Mouse (Mus musculus): Measurements from ENCODE around the gene Nop14. TPM values are rescaled to one million over a fixed set of nuclear protein-coding genes. Genes with fewer than 3 reads are reported as not detected.

The Nop14 gene
- 10 to 100 TPM; 27.5 to 39.1 TPM for polyA plus RNA-seq (2017; shearing (Covaris generic))

GRCm38 (mm10) chr5:34659686-34660590, at the start of gene Nop14, which contains the start of gene Grk4:
Nop14 (minus strand) TSS chr5:34660148.
Grk4 (plus strand) TSS chr5:34660379.

GRCm38 (mm10) chr5:34636481-34637287, 23.3 kb downstream of the Nop14 start, which contains the start of gene Mfsd10:
Mfsd10 (minus strand) TSS chr5:34637212.

Other genes with a start within 250 kb of the Nop14 start
- 10 to 100 TPM; 25.1 to 40.9 TPM for gene Tnip2, start 146.2 kb downstream of the Nop14 start, polyA plus RNA-seq (2017; shearing (Covaris generic))
- gene Sh3bp2, start 134.3 kb downstream of the Nop14 start, polyA plus RNA-seq (2017; shearing (Covaris generic)), result 10 to 100 TPM; 16.1 to 18.9 TPM
- 100 to 1,000 TPM; 214 to 234 TPM for gene Add1, start 86.5 kb downstream of the Nop14 start, polyA plus RNA-seq (2017; shearing (Covaris generic))
- gene Mfsd10, start 22.9 kb downstream of the Nop14 start, polyA plus RNA-seq (2017; shearing (Covaris generic)), result 100 to 1,000 TPM in 1 of 2 experiments, 10 to 100 TPM in 1; 71.3 to 139 TPM
- 10 to 100 TPM; 10.0 to 13.2 TPM for gene Grk4, start 231 bp upstream of the Nop14 start, polyA plus RNA-seq (2017; shearing (Covaris generic))
- 10 to 100 TPM; 13.6 to 18.3 TPM for gene Htt, start 101.6 kb upstream of the Nop14 start, polyA plus RNA-seq (2017; shearing (Covaris generic))
- gene Msantd1, start 247.9 kb upstream of the Nop14 start, polyA plus RNA-seq (2017; shearing (Covaris generic)), result under 1 TPM; 0.23 to 0.25 TPM

Measured in activated CD4-positive, CD25-positive, alpha-beta regulatory T cell (primary cell).